Mouse (Mus musculus): Measurements from ENCODE around the gene P2rx7. TPM values are rescaled to one million over a fixed set of nuclear protein-coding genes. Genes with fewer than 3 reads are reported as not detected.

The P2rx7 gene
- polyA plus RNA-seq, 1 experiment = 27.7 TPM

GRCm38 (mm10) chr5:122731321-122731720, 87.6 kb downstream of the P2rx7 start:
- H3K4me1 ChIP-seq (ENCODE audit: control insufficient read depth, insufficient read depth, insufficient read length) = peaks cover 16% of the 10 kb centered on the region; the same call in 1 of the 2 replicates
- WGBS = 32% methylated on average over 8 of the region's 8 CpGs
- H3K27ac ChIP-seq (ENCODE audit: insufficient read depth, low read length) = peak overlapping the region; percentile 12; the same call in 1 of the 2 replicates
- peak; percentile 40 to 72 for DNase-seq (ENCODE audit: low read depth in 1 of 2, low spot score in 2 of 2)
- TF ChIP-seq CTCF (IDR thresholded peaks at IDR 0.05; ENCODE audit: extremely low read depth, insufficient read depth, insufficient read length, insufficient replicate concordance) (peak; percentile 88; the same call in 1 of the 2 replicates), POLR2A (IDR thresholded peaks at IDR 0.05; ENCODE audit: low read depth, low read length) (no peak)
- no peak overlapping the region for H3K4me3 ChIP-seq (ENCODE audit: extremely low read depth, insufficient read depth, insufficient read length)
- H3K27me3 ChIP-seq (ENCODE audit: control insufficient read depth, insufficient read depth, low read length) = no peaks in the 10 kb centered on the region
- H3K36me3 ChIP-seq (ENCODE audit: control insufficient read depth, insufficient read depth, low read length) = peaks cover 9% of the 10 kb centered on the region

- no peaks in the 10 kb centered on the region for H3K27me3 ChIP-seq (ENCODE audit: control insufficient read depth, insufficient read depth, low read length)
- TF ChIP-seq CTCF (IDR thresholded peaks at IDR 0.05; ENCODE audit: extremely low read depth, insufficient read depth, insufficient read length, insufficient replicate concordance) = no peak
- no peak for TF ChIP-seq POLR2A (IDR thresholded peaks at IDR 0.05; ENCODE audit: low read depth, low read length)
- WGBS = 4% methylated on average over 15 of the region's 15 CpGs
- no peak for DNase-seq (ENCODE audit: low read depth in 1 of 2, low spot score in 2 of 2)
- H3K4me1 ChIP-seq (ENCODE audit: control insufficient read depth, insufficient read depth, insufficient read length) = peaks cover 16% of the 10 kb centered on the region; the same call in 1 of the 2 replicates
- H3K36me3 ChIP-seq (ENCODE audit: control insufficient read depth, insufficient read depth, low read length) = peaks cover 9% of the 10 kb centered on the region
- no peak overlapping the region for H3K4me3 ChIP-seq (ENCODE audit: extremely low read depth, insufficient read depth, insufficient read length)
- H3K27ac ChIP-seq (ENCODE audit: insufficient read depth, low read length) = peak overlapping the region; percentile 50
Observed at GRCm38 (mm10) chr5:122731991-122732673, 88.4 kb downstream of the P2rx7 start.

- Histone ChIP-seq H3K4me3 (ENCODE audit: extremely low read depth, insufficient read depth, insufficient read length) (peak overlapping the region; percentile 29; the same call in 1 of the 2 replicates), H3K27me3 (ENCODE audit: control insufficient read depth, insufficient read depth, low read length) (no peaks in the 10 kb centered on the region), H3K36me3 (ENCODE audit: control insufficient read depth, insufficient read depth, low read length) (peaks cover 2% of the 10 kb centered on the region; the same call in 1 of the 2 replicates), H3K27ac (ENCODE audit: insufficient read depth, low read length) (no peak overlapping the region), H3K4me1 (ENCODE audit: control insufficient read depth, insufficient read depth, insufficient read length) (peaks cover 16% of the 10 kb centered on the region; the same call in 1 of the 2 replicates)
- 9% methylated on average over 17 of the region's 17 CpGs for WGBS
- TF ChIP-seq POLR2A (IDR thresholded peaks at IDR 0.05; ENCODE audit: low read depth, low read length) = no peak
- TF ChIP-seq CTCF (IDR thresholded peaks at IDR 0.05; ENCODE audit: extremely low read depth, insufficient read depth, insufficient read length, insufficient replicate concordance) = no peak
- no peak for DNase-seq (ENCODE audit: low read depth in 1 of 2, low spot score in 2 of 2)
Observed at GRCm38 (mm10) chr5:122733881-122734280, 90.2 kb downstream of the P2rx7 start.

GRCm38 (mm10) chr5:122735853-122736252, 92.1 kb downstream of the P2rx7 start:
- no peak for TF ChIP-seq CTCF (IDR thresholded peaks at IDR 0.05; ENCODE audit: extremely low read depth, insufficient read depth, insufficient read length, insufficient replicate concordance)
- WGBS = 91% methylated on average over 7 of the region's 7 CpGs
- Histone ChIP-seq H3K4me1 (ENCODE audit: control insufficient read depth, insufficient read depth, insufficient read length) (peaks cover 16% of the 10 kb centered on the region; the same call in 1 of the 2 replicates), H3K27ac (ENCODE audit: insufficient read depth, low read length) (no peak overlapping the region), H3K27me3 (ENCODE audit: control insufficient read depth, insufficient read depth, low read length) (no peaks in the 10 kb centered on the region), H3K36me3 (ENCODE audit: control insufficient read depth, insufficient read depth, low read length) (no peaks in the 10 kb centered on the region), H3K4me3 (ENCODE audit: extremely low read depth, insufficient read depth, insufficient read length) (no peak overlapping the region)
- no peak for DNase-seq (ENCODE audit: low read depth in 1 of 2, low spot score in 2 of 2)

- peaks cover 11% of the 10 kb centered on the region; the same call in 1 of the 2 replicates for H3K4me1 ChIP-seq (ENCODE audit: control insufficient read depth, insufficient read depth, insufficient read length)
- 96% methylated on average over 15 of the region's 15 CpGs for WGBS
- H3K27me3 ChIP-seq (ENCODE audit: control insufficient read depth, insufficient read depth, low read length) = no peaks in the 10 kb centered on the region
- H3K36me3 ChIP-seq (ENCODE audit: control insufficient read depth, insufficient read depth, low read length) = peaks cover 5% of the 10 kb centered on the region; the same call in 1 of the 2 replicates
- H3K4me3 ChIP-seq (ENCODE audit: extremely low read depth, insufficient read depth, insufficient read length) = no peak overlapping the region
- TF ChIP-seq POLR2A (IDR thresholded peaks at IDR 0.05; ENCODE audit: low read depth, low read length) = no peak
- no peak for TF ChIP-seq CTCF (IDR thresholded peaks at IDR 0.05; ENCODE audit: extremely low read depth, insufficient read depth, insufficient read length, insufficient replicate concordance)
- no peak overlapping the region for H3K27ac ChIP-seq (ENCODE audit: insufficient read depth, low read length)
- no peak for DNase-seq (ENCODE audit: low read depth in 1 of 2, low spot score in 2 of 2)
Observed at GRCm38 (mm10) chr5:122736761-122737160, 93.0 kb downstream of the P2rx7 start.

Other genes with a start within 250 kb of the P2rx7 start
- gene Anapc7, start 222.2 kb upstream of the P2rx7 start, polyA plus RNA-seq (2012; rRNA removed) = 18.0 and 21.2 TPM in 2 replicates
- 23.7 and 31.5 TPM in 2 replicates for gene Atp2a2, start 141.7 kb upstream of the P2rx7 start, polyA plus RNA-seq (2012; rRNA removed)
- 0.22 and 0.34 TPM in 2 replicates for gene Ift81, start 29.4 kb upstream of the P2rx7 start, polyA plus RNA-seq (2012; rRNA removed)
- gene P2rx4, start 63.6 kb downstream of the P2rx7 start, polyA plus RNA-seq (2012; rRNA removed) = 58.3 and 59.2 TPM in 2 replicates
- gene Camkk2, start 135.5 kb downstream of the P2rx7 start, polyA plus RNA-seq (2012; rRNA removed) = 21.2 and 28.3 TPM in 2 replicates
- 150 and 162 TPM in 2 replicates for gene Anapc5, start 177.4 kb downstream of the P2rx7 start, polyA plus RNA-seq (2012; rRNA removed)
- 7.0 and 9.9 TPM in 2 replicates for gene Rnf34, start 206.1 kb downstream of the P2rx7 start, polyA plus RNA-seq (2012; rRNA removed)

Data from spleen, adult 2 months (tissue).